Mouse (Mus musculus): ENCODE data around the gene Hexb. TPM values are rescaled to one million over a fixed set of nuclear protein-coding genes. Genes with fewer than 3 reads are reported as not detected.

The Hexb gene
- total and polyA plus RNA-seq, 3 experiments, result 12.7 to 15.4 TPM; not detected in 1

DNA sequence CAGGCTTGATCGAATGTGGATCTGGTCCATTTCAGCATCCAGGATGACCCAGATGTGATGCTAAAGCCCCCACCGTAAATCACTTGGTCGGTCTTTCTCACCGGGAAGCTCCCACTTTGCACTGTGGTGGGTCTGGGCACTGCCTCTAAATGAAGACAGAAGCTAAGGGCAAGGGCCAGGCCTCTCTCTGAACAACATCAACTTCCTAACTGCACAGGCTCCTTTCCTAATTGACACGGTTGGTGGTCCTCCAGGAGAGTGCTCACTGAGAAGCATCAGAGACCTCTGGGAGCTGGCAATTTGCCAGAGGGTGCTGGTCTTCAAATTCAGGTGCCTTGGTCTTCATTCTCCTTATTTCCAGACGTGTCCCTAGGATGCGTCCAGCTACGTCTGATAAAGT, 25.7 kb upstream of the Hexb start:
- DNase-seq (ENCODE audit: low read depth, low spot score), result no peak
- Histone ChIP-seq H3K9ac (ENCODE audit: control insufficient read depth, low read depth, low read length, poor library complexity, severe bottlenecking) (no peak overlapping the region), H3K4me3 (ENCODE audit: control insufficient read depth in 1 of 2, insufficient read depth in 1 of 2, low read depth in 2 of 2, low read length in 2 of 2) (no peak overlapping the region), H3K9me3 (replicated peaks; ENCODE audit: insufficient read depth, low read length) (no peaks in the 10 kb centered on the region), H3K4me1 (ENCODE audit: control insufficient read depth in 1 of 2, insufficient read depth in 2 of 2, low read length in 2 of 2) (no peaks in the 10 kb centered on the region), H3K27me3 (ENCODE audit: control insufficient read depth in 1 of 2, insufficient read depth in 2 of 2, low read length in 2 of 2) (peaks cover 0 to 1% of the 10 kb centered on the region in 2 experiments; a peak in 1 of 4 replicates), H3K36me3 (ENCODE audit: control insufficient read depth in 1 of 2, insufficient read depth in 2 of 2, low read length in 2 of 2) (no peaks in the 10 kb centered on the region), H3K27ac (ENCODE audit: control insufficient read depth, low read depth, low read length) (no peak overlapping the region), H3K79me2 (ENCODE audit: control insufficient read depth, insufficient read depth, low read length, poor library complexity) (no peaks in the 10 kb centered on the region)
- TF ChIP-seq RAD21 (IDR thresholded peaks at IDR 0.05; ENCODE audit: low read depth, low read length) (no peak), USF1 (IDR thresholded peaks at IDR 0.05; ENCODE audit: low read depth, low read length) (no peak), MAZ (IDR thresholded peaks at IDR 0.05; ENCODE audit: low read depth, low read length) (no peak), CHD1 (IDR thresholded peaks at IDR 0.05; ENCODE audit: low read depth, low read length) (no peak), NRF1 (IDR thresholded peaks at IDR 0.05; ENCODE audit: insufficient read depth, low read depth, low read length, poor library complexity, severe bottlenecking) (no peak), POLR2AphosphoS5 (IDR thresholded peaks at IDR 0.05; ENCODE audit: borderline replicate concordance, low read depth, low read length) (no peak), SIN3A (IDR thresholded peaks at IDR 0.05; ENCODE audit: low read length) (no peak), POLR2AphosphoS2 (IDR thresholded peaks at IDR 0.05; ENCODE audit: low read length) (no peak), ELF1 (IDR thresholded peaks at IDR 0.05; ENCODE audit: low read depth, low read length) (no peak), EP300 (IDR thresholded peaks at IDR 0.05; ENCODE audit: low read depth in 1 of 2, low read length in 2 of 2) (no peak), BHLHE40 (IDR thresholded peaks at IDR 0.05; ENCODE audit: borderline replicate concordance, low read depth, low read length) (no peak), TAL1 (IDR thresholded peaks at IDR 0.05; ENCODE audit: low read length) (no peak), ZMIZ1 (IDR thresholded peaks at IDR 0.05; ENCODE audit: low read depth, low read length) (no peak), CHD2 (IDR thresholded peaks at IDR 0.05; ENCODE audit: low read length) (no peak), E2F4 (IDR thresholded peaks at IDR 0.05; ENCODE audit: borderline replicate concordance, low read depth, low read length) (no peak), MAX (IDR thresholded peaks at IDR 0.05; ENCODE audit: low read length) (no peak), MAFK (IDR thresholded peaks at IDR 0.05; ENCODE audit: borderline replicate concordance, low read depth, low read length) (no peak), SMC3 (IDR thresholded peaks at IDR 0.05; ENCODE audit: low read depth, low read length) (no peak), ZKSCAN1 (IDR thresholded peaks at IDR 0.05; ENCODE audit: low read depth, low read length) (no peak)

DNA sequence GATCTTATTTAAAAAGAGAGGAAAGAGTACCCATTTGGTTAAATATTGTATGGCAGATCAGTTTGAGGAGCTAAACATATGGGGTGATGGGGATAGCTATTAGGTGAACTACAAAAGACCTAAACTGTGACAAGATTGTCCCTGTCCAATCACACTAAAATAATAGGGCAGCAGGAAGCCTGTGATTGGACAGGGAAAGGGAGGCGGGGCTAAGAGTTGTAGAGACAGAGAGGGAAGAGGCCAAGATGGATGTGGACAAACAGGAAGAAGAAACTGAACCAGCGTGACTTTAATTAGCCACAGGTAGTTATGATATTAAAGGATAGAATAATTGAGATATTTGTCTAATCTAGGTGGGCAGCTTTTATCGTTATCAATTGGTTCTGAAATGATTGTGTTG, 21.9 kb upstream of the Hexb start:
- no peak for TF ChIP-seq MEF2A (IDR thresholded peaks at IDR 0.05; ENCODE audit: extremely low read depth, insufficient replicate concordance, low read depth, low read length, poor library complexity, severe bottlenecking)
- no peak for TF ChIP-seq TCF12 (IDR thresholded peaks at IDR 0.05; ENCODE audit: low read depth, low read length)
- TF ChIP-seq ZMIZ1 (IDR thresholded peaks at IDR 0.05; ENCODE audit: low read depth, low read length), result no peak
- TF ChIP-seq MAFK (IDR thresholded peaks at IDR 0.05; ENCODE audit: borderline replicate concordance, low read depth, low read length), result no peak
- no peak for TF ChIP-seq E2F4 (IDR thresholded peaks at IDR 0.05; ENCODE audit: borderline replicate concordance, low read depth, low read length)
- TF ChIP-seq RAD21 (IDR thresholded peaks at IDR 0.05; ENCODE audit: low read depth, low read length), result no peak
- no peak for TF ChIP-seq ZKSCAN1 (IDR thresholded peaks at IDR 0.05; ENCODE audit: low read depth, low read length)
- TF ChIP-seq RCOR1 (IDR thresholded peaks at IDR 0.05; ENCODE audit: low read depth, low read length), result no peak
- TF ChIP-seq GATA1 (IDR thresholded peaks at IDR 0.05; ENCODE audit: low read depth, low read length), result no peak
- no peak for TF ChIP-seq HCFC1 (IDR thresholded peaks at IDR 0.05; ENCODE audit: low read depth, low read length)
- TF ChIP-seq BHLHE40 (IDR thresholded peaks at IDR 0.05; ENCODE audit: borderline replicate concordance, low read depth, low read length), result no peak
- no peak for TF ChIP-seq USF2 (IDR thresholded peaks at IDR 0.05; ENCODE audit: borderline replicate concordance in 1 of 2, insufficient read depth in 1 of 2, low read depth in 1 of 2, low read length in 2 of 2)
- no peak for TF ChIP-seq POLR2AphosphoS5 (IDR thresholded peaks at IDR 0.05; ENCODE audit: borderline replicate concordance, low read depth, low read length)
- no peak for TF ChIP-seq CHD1 (IDR thresholded peaks at IDR 0.05; ENCODE audit: low read depth, low read length)
- TF ChIP-seq GABPA (IDR thresholded peaks at IDR 0.05; ENCODE audit: low read depth, low read length), result no peak
- TF ChIP-seq MYC (IDR thresholded peaks at IDR 0.05; ENCODE audit: low read depth, low read length), result no peak
- no peak for TF ChIP-seq POLR2AphosphoS2 (IDR thresholded peaks at IDR 0.05; ENCODE audit: low read length)
- TF ChIP-seq TBP (IDR thresholded peaks at IDR 0.05; ENCODE audit: low read depth, low read length), result no peak
- TF ChIP-seq KAT2A (conservative IDR thresholded peaks at IDR 0.05; ENCODE audit: low read depth, low read length), result no peak
- peaks cover 0 to under 1% of the 10 kb centered on the region in 2 experiments; a peak in 2 of 4 replicates for H3K27me3 ChIP-seq (ENCODE audit: control insufficient read depth in 1 of 2, insufficient read depth in 2 of 2, low read length in 2 of 2)
- H3K9me3 ChIP-seq (replicated peaks; ENCODE audit: insufficient read depth, low read length), result no peaks in the 10 kb centered on the region
- no peaks in the 10 kb centered on the region for H3K36me3 ChIP-seq (ENCODE audit: control insufficient read depth in 1 of 2, insufficient read depth in 2 of 2, low read length in 2 of 2)
- no peak overlapping the region for H3K9ac ChIP-seq (ENCODE audit: control insufficient read depth, low read depth, low read length, poor library complexity, severe bottlenecking)
- H3K79me2 ChIP-seq (ENCODE audit: control insufficient read depth, insufficient read depth, low read length, poor library complexity), result no peaks in the 10 kb centered on the region
- DNase-seq (ENCODE audit: low read depth, low spot score), result no peak
- H3K4me1 ChIP-seq (ENCODE audit: control insufficient read depth in 1 of 2, insufficient read depth in 2 of 2, low read length in 2 of 2), result no peaks in the 10 kb centered on the region
- no peak overlapping the region for H3K4me3 ChIP-seq (ENCODE audit: control insufficient read depth in 1 of 2, insufficient read depth in 1 of 2, low read depth in 2 of 2, low read length in 2 of 2)
- no peak overlapping the region for H3K27ac ChIP-seq (ENCODE audit: control insufficient read depth, low read depth, low read length)

Measured in MEL (cell line).